ENCODE assay signal across 34 mouse cellular contexts in the genomic region with DNA sequence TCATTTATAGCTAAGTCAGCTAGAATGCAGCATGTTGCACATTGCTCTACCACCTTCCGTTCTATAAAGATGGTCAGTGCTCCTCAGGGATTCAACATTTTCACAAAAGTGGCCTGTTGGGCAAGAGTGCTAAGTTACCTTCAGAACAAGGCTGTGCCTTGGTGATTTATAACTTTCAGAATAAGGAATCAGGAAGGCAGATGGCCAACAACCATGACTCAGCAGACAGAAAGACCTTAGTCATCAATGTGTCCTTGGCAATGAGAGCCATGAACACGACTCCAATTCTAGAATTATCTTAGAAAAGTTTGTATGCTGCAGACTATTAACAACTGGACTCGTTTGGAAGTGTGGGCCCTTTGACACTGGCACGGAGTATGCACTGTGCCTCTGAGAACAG. TPM values are rescaled to one million over a fixed set of nuclear protein-coding genes. Genes with fewer than 3 reads are reported as not detected.
A peak's percentile ranks its signal among the peaks of the same experiment; 100 is the strongest.
DNase-seq lines count a peak whose midpoint lies in the region; ATAC-seq and TF ChIP-seq lines count a peak whose summit lies in the region.
"Had no signal": no experiment of that assay in that cellular context is flagged by ENCODE, and none has a peak within 500 bp of the region (broad histone marks: within the 10 kb centered on the region; RNA-seq: fewer than 3 reads in every experiment).

No protein-coding gene starts in this region.

- no peak for ATAC-seq in stomach, postnatal 0 days (ENCODE audit: low FRiP score, low TSS enrichment)
- ATAC-seq: forebrain, embryonic 14.5 days; hindbrain, postnatal 0 days; intestine, postnatal 0 days; liver, embryonic 12.5 days; Patski had no signal

- no peaks in the 10 kb centered on the region; a peak in 2 of 4 replicates for H3K27me3 ChIP-seq in MEL (ENCODE audit: control insufficient read depth in 1 of 2, insufficient read depth in 2 of 2, low read length in 2 of 2)
- H3K27me3 ChIP-seq in stomach, postnatal 0 days (ENCODE audit: control insufficient read depth, insufficient read depth, low read length): no peaks in the 10 kb centered on the region
- H3K27me3 ChIP-seq: kidney, embryonic 15.5 days; limb, embryonic 13.5 days; liver, embryonic 12.5 days; neural tube, embryonic 15.5 days had no signal

- DNase-seq in layer of hippocampus, adult 11-12 months (ENCODE audit: low spot score): peak; percentile 5
- DNase-seq in layer of hippocampus, adult 2 months (ENCODE audit: low spot score in 2 of 2): no peak
- peak; percentile 70 for DNase-seq in MEL (ENCODE audit: low read depth, low spot score)
- peak; percentile 27 to 54 for DNase-seq in adrenal gland, adult 18-20 months (ENCODE audit: low spot score in 2 of 2)
- DNase-seq in adrenal gland, postnatal 36 days: peak; percentile 73 to 79
- DNase-seq in kidney, postnatal 25 days: no peak
- DNase-seq in T-cell, adult 2 months (ENCODE audit: low spot score): no peak
- no peak for DNase-seq in stomach, postnatal 0 days (ENCODE audit: low spot score)
- DNase-seq: cerebellum, adult 8-10 months; cerebellum, postnatal 36 days; embryo, embryonic 11 days; gastrocnemius, postnatal 10 days; heart, adult 11 months; kidney, postnatal 4 days; lung, adult 18-20 months; lung, postnatal 10 days; thymus, postnatal 14 days had no signal

- no peak overlapping the region for H3K27ac ChIP-seq in layer of hippocampus, adult 2 months
- H3K27ac ChIP-seq in MEL (ENCODE audit: control insufficient read depth, low read depth, low read length): no peak overlapping the region
- H3K27ac ChIP-seq in stomach, postnatal 0 days (replicated peaks): no peak overlapping the region
- H3K27ac ChIP-seq: hindbrain, embryonic 10.5 days; hindbrain, postnatal 0 days; kidney, embryonic 15.5 days; limb, embryonic 13.5 days; liver, embryonic 12.5 days; midbrain, embryonic 10.5 days; neural tube, embryonic 15.5 days had no signal

- H3K4me2 ChIP-seq in stomach, postnatal 0 days (replicated peaks; ENCODE audit: low read depth): no peak overlapping the region
- H3K4me2 ChIP-seq: heart, embryonic 11.5 days; kidney, embryonic 15.5 days; limb, embryonic 13.5 days; liver, embryonic 12.5 days; neural tube, embryonic 15.5 days had no signal

- H3K4me3 ChIP-seq in layer of hippocampus, adult 2 months: no peak overlapping the region
- H3K4me3 ChIP-seq in MEL (ENCODE audit: control insufficient read depth in 1 of 2, insufficient read depth in 1 of 2, low read depth in 2 of 2, low read length in 2 of 2): no peak overlapping the region
- H3K4me3 ChIP-seq in stomach, postnatal 0 days (ENCODE audit: low read depth, low read length): no peak overlapping the region
- H3K4me3 ChIP-seq: hindbrain, embryonic 10.5 days; kidney, embryonic 15.5 days; limb, embryonic 13.5 days; liver, embryonic 12.5 days; midbrain, embryonic 10.5 days; neural tube, embryonic 15.5 days had no signal

- H3K4me1 ChIP-seq in MEL (ENCODE audit: control insufficient read depth in 1 of 2, insufficient read depth in 2 of 2, low read length in 2 of 2): peaks cover 0 to 8% of the 10 kb centered on the region in 2 experiments; a peak in 3 of 4 replicates
- H3K4me1 ChIP-seq in stomach, postnatal 0 days (replicated peaks; ENCODE audit: control insufficient read depth, insufficient read depth): no peaks in the 10 kb centered on the region
- H3K4me1 ChIP-seq: hindbrain, embryonic 10.5 days; kidney, embryonic 15.5 days; limb, embryonic 13.5 days; liver, embryonic 12.5 days; midbrain, embryonic 10.5 days; neural tube, embryonic 15.5 days had no signal

- H3K36me3 ChIP-seq in MEL (ENCODE audit: control insufficient read depth in 1 of 2, insufficient read depth in 2 of 2, low read length in 2 of 2): peaks cover 0 to 4% of the 10 kb centered on the region in 2 experiments; a peak in 1 of 4 replicates
- H3K36me3 ChIP-seq in stomach, postnatal 0 days (ENCODE audit: control insufficient read depth, insufficient read depth, low read length): no peaks in the 10 kb centered on the region
- H3K36me3 ChIP-seq: hindbrain, embryonic 10.5 days; kidney, embryonic 15.5 days; limb, embryonic 13.5 days; liver, embryonic 12.5 days; midbrain, embryonic 10.5 days; neural tube, embryonic 15.5 days had no signal

- no peak for TF ChIP-seq POLR2A in MEL (IDR thresholded peaks at IDR 0.05; ENCODE audit: control insufficient read depth in 1 of 2, insufficient read depth in 1 of 2, low read depth in 1 of 2, low read length in 2 of 2, poor library complexity in 1 of 2)

- TF ChIP-seq EP300 in MEL (IDR thresholded peaks at IDR 0.05; ENCODE audit: low read depth in 1 of 2, low read length in 2 of 2): peak in 1 of 2 experiments; percentile 10; a peak in 1 of 4 replicates
- no peak for TF ChIP-seq EP300 in stomach, postnatal 0 days (optimal IDR thresholded peaks at IDR 0.05)

- H3K9me3 ChIP-seq in MEL (replicated peaks; ENCODE audit: insufficient read depth, low read length): no peaks in the 10 kb centered on the region
- H3K9me3 ChIP-seq in stomach, postnatal 0 days (ENCODE audit: control insufficient read depth, low read length): no peaks in the 10 kb centered on the region
- H3K9me3 ChIP-seq: hindbrain, embryonic 10.5 days; kidney, embryonic 15.5 days; limb, embryonic 13.5 days; liver, embryonic 12.5 days; midbrain, embryonic 10.5 days; neural tube, embryonic 15.5 days had no signal

- no peak for TF ChIP-seq CTCF in layer of hippocampus, adult 2 months (conservative IDR thresholded peaks at IDR 0.05)
- no peak for TF ChIP-seq CTCF in MEL (IDR thresholded peaks at IDR 0.05 in 2 of 3, conservative IDR thresholded peaks at IDR 0.05 in 1 of 3; ENCODE audit: control insufficient read depth in 1 of 3, insufficient read depth in 1 of 3, low read depth in 2 of 3, low read length in 3 of 3, poor library complexity in 1 of 3, severe bottlenecking in 1 of 3)
- no peak for TF ChIP-seq CTCF in stomach, postnatal 0 days (IDR thresholded peaks at IDR 0.05; ENCODE audit: low read depth)

- TF ChIP-seq RAD21 in MEL (IDR thresholded peaks at IDR 0.05; ENCODE audit: low read depth, low read length): no peak

- no peaks in the 10 kb centered on the region for H3K79me2 ChIP-seq in MEL (ENCODE audit: control insufficient read depth, insufficient read depth, low read length, poor library complexity)

- WGBS in stomach, postnatal 0 days: 84% methylated on average over 4 of the region's 4 CpGs

- no peak overlapping the region for H3K9ac ChIP-seq in MEL (ENCODE audit: control insufficient read depth, low read depth, low read length, poor library complexity, severe bottlenecking)
- H3K9ac ChIP-seq in stomach, postnatal 0 days (ENCODE audit: low read length): no peak overlapping the region
- H3K9ac ChIP-seq: kidney, embryonic 15.5 days; limb, embryonic 13.5 days; liver, embryonic 12.5 days; neural tube, embryonic 15.5 days had no signal

TF ChIP-seq in MEL, 35 proteins besides CTCF, POLR2A, EP300 and RAD21:
- TF ChIP-seq TCF12 (IDR thresholded peaks at IDR 0.05; ENCODE audit: low read depth, low read length) (no peak), ETS1 (IDR thresholded peaks at IDR 0.05; ENCODE audit: low read depth, low read length) (0 out of 2 replicates have a peak, but pooled peaks have one; percentile 20), MAX (IDR thresholded peaks at IDR 0.05; ENCODE audit: low read length) (no peak), MAFK (IDR thresholded peaks at IDR 0.05; ENCODE audit: borderline replicate concordance, low read depth, low read length) (peak; percentile 62; the same call in 1 of the 2 replicates)

RNA-seq across cellular contexts. Expression of a gene that starts 33.5 kb away (rescaled TPM):
- not detected for total RNA-seq in layer of hippocampus, adult 2 months (2021)
- total RNA-seq in MEL (2012; rRNA removed): not detected in 2 replicates
- not detected for polyA plus RNA-seq in MEL (2012; ENCODE audit: insufficient read depth in 1 of 2, insufficient read length in 2 of 2, low read depth in 1 of 2, low replicate concordance in 2 of 2, missing spikeins in 1 of 2)
- total RNA-seq in adrenal gland, adult 18-20 months (2021): not detected
- total RNA-seq in adrenal gland, postnatal 36 days (2021): not detected
- polyA plus RNA-seq in stomach, postnatal 0 days (2015; fragmentation: Nextera tagmentation; extraction: Ambion mirVana): 0.04 TPM in 1 of 2 replicates, not detected in the other
- total RNA-seq: gastrocnemius, postnatal 10 days; hindbrain, postnatal 0 days; layer of hippocampus, postnatal 25 days; left cerebral cortex, postnatal 10 days had no signal
- polyA plus RNA-seq: brain, embryonic 14.5 days; forebrain, embryonic 14.5 days; frontal cortex, adult 2 months; heart, embryonic 11.5 days; heart, postnatal 0 days; hindbrain, postnatal 0 days; intestine, postnatal 0 days; kidney, embryonic 15.5 days; limb, embryonic 13.5 days; liver, embryonic 12.5 days; midbrain, embryonic 10.5 days; neural tube, embryonic 15.5 days; Patski; testis, adult 2 months had no signal

Comparison
In these comparisons a context has a peak if more than half of its experiments do, and no peak if none do; other contexts are left out.
1. DNase-seq: peak in layer of hippocampus, adult 11-12 months (single experiment), MEL (single experiment), adrenal gland, adult 18-20 months (2 of 2) and adrenal gland, postnatal 36 days (2 of 2); none in layer of hippocampus, adult 2 months (0 of 2), kidney, postnatal 25 days (0 of 2), T-cell, adult 2 months (single experiment) and stomach, postnatal 0 days (single experiment).